Mouse (Mus musculus) MEL (cell line): ENCODE results near the gene Retnlg.
A peak's percentile ranks its signal among the peaks of the same experiment; 100 is the strongest.
"Not testable (repeated sequence)": the region's sequence is repeated elsewhere in the genome, so short reads cannot be mapped to it uniquely, and the experiment has no call there.

Experiments
- CHD1 ChIP-seq: IDR thresholded peaks from 2 replicates; pipeline ENCODE4 v1.6.1; 2012; ENCODE audit warnings: low read depth, mild to moderate bottlenecking, inconsistent platforms, low read length, improper control_type of control experiment
- CHD2 ChIP-seq: IDR thresholded peaks from 2 replicates; pipeline ENCODE4 v1.6.1; 2011; ENCODE audit warnings: low read length, improper control_type of control experiment
- CTCF ChIP-seq, 3 experiments: IDR thresholded peaks in 2 of 3; conservative IDR thresholded peaks in 1 of 3; 2 replicates each; pipeline ENCODE4 v1.5.1; 2011 to 2012; ENCODE audit warnings: low read length in 3 of 3, low read depth in 2 of 3, mild to moderate bottlenecking in 2 of 3, improper control_type of control experiment in 1 of 3, inconsistent platforms in 1 of 3, mixed read lengths in 1 of 3, moderate library complexity in 1 of 3; ENCODE audit not compliant: control insufficient read depth in 1 of 3, insufficient read depth in 1 of 3, poor library complexity in 1 of 3, severe bottlenecking in 1 of 3
- ETS1 ChIP-seq: IDR thresholded peaks from 2 replicates; pipeline ENCODE4 v1.6.1; 2012; ENCODE audit warnings: low read depth, mild to moderate bottlenecking, inconsistent platforms, low read length, improper control_type of control experiment, moderate library complexity
- GABPA ChIP-seq: IDR thresholded peaks from 2 replicates; pipeline ENCODE4 v1.6.1; 2012; ENCODE audit warnings: low read depth, mild to moderate bottlenecking, inconsistent platforms, low read length, improper control_type of control experiment, moderate library complexity
- GATA1 ChIP-seq: IDR thresholded peaks from 2 replicates; pipeline ENCODE4 v1.6.1; 2011; ENCODE audit warnings: low read depth, low read length, improper control_type of control experiment
- HCFC1 ChIP-seq: IDR thresholded peaks from 2 replicates; pipeline ENCODE4 v1.6.1; 2012; ENCODE audit warnings: low read depth, mild to moderate bottlenecking, inconsistent platforms, low read length, improper control_type of control experiment, moderate library complexity
- JUND ChIP-seq: IDR thresholded peaks from 2 replicates; pipeline ENCODE4 v1.6.1; 2011; ENCODE audit warnings: low read depth, mild to moderate bottlenecking, improper control_type of control experiment, low read length
- MAZ ChIP-seq: IDR thresholded peaks from 2 replicates; pipeline ENCODE4 v1.6.1; 2012; ENCODE audit warnings: low read depth, mild to moderate bottlenecking, inconsistent platforms, low read length, improper control_type of control experiment
- POLR2A ChIP-seq, 2 experiments: IDR thresholded peaks; 2 replicates each; pipeline ENCODE4 v1.6.1; 2011 to 2012; ENCODE audit warnings: low read length in 2 of 2, mild to moderate bottlenecking in 2 of 2, control low read depth in 1 of 2, improper control_type of control experiment in 1 of 2, low read depth in 1 of 2, moderate library complexity in 1 of 2; ENCODE audit not compliant: control insufficient read depth in 1 of 2, insufficient read depth in 1 of 2, poor library complexity in 1 of 2
- RAD21 ChIP-seq: IDR thresholded peaks from 2 replicates; pipeline ENCODE4 v1.6.1; 2011; ENCODE audit warnings: mild to moderate bottlenecking, low read depth, low read length, improper control_type of control experiment
- SIN3A ChIP-seq: IDR thresholded peaks from 2 replicates; pipeline ENCODE4 v1.6.1; 2012; ENCODE audit warnings: low read length, improper control_type of control experiment, inconsistent platforms
- ZKSCAN1 ChIP-seq: IDR thresholded peaks from 2 replicates; pipeline ENCODE4 v1.6.1; 2012; ENCODE audit warnings: low read depth, mild to moderate bottlenecking, inconsistent platforms, low read length, improper control_type of control experiment, moderate library complexity
- ZNF384 ChIP-seq: IDR thresholded peaks from 2 replicates; pipeline ENCODE4 v1.6.1; 2012; ENCODE audit warnings: low read depth, mild to moderate bottlenecking, inconsistent platforms, low read length, improper control_type of control experiment

GRCm38 (mm10) chr16:48833626-48834025 is 38.8 kb upstream of the Retnlg start:
- not testable (repeated sequence) for TF ChIP-seq CTCF (IDR thresholded peaks at IDR 0.05 in 2 of 3, conservative IDR thresholded peaks at IDR 0.05 in 1 of 3; ENCODE audit: control insufficient read depth in 1 of 3, insufficient read depth in 1 of 3, low read depth in 2 of 3, low read length in 3 of 3, poor library complexity in 1 of 3, severe bottlenecking in 1 of 3); ZKSCAN1; MAZ; POLR2A (IDR thresholded peaks at IDR 0.05; ENCODE audit: control insufficient read depth in 1 of 2, insufficient read depth in 1 of 2, low read depth in 1 of 2, low read length in 2 of 2, poor library complexity in 1 of 2); CHD2; GABPA; HCFC1; SIN3A; ETS1; ZNF384; CHD1; RAD21; JUND
- 0 out of 2 replicates have a peak, but pooled peaks have one; percentile 29 for TF ChIP-seq GATA1
